Mouse (Mus musculus): ENCODE results near the gene Mrpl33. TPM values are rescaled to one million over a fixed set of nuclear protein-coding genes. Genes with fewer than 3 reads are reported as not detected.

Gene Mrpl33
- polyA plus RNA-seq, 2 experiments = 138 to 312 TPM

- WGBS = 56% methylated on average over 4 of the region's 4 CpGs
- peaks cover 7% of the 10 kb centered on the region for H3K4me1 ChIP-seq (ENCODE audit: control insufficient read depth, insufficient read depth, low read length)
- H3K4me2 ChIP-seq (replicated peaks; ENCODE audit: low read depth, low read length, severe bottlenecking) = no peak overlapping the region
- no peaks in the 10 kb centered on the region for H3K27me3 ChIP-seq (ENCODE audit: control insufficient read depth, insufficient read depth, low read length)
- H3K36me3 ChIP-seq (ENCODE audit: control insufficient read depth, insufficient read depth, low read length) = no peaks in the 10 kb centered on the region
- no peak overlapping the region for H3K4me3 ChIP-seq (replicated peaks; ENCODE audit: low read length)
- TF ChIP-seq POLR2A (IDR thresholded peaks at IDR 0.05; ENCODE audit: borderline replicate concordance, extremely low read depth, insufficient read depth, insufficient read length) = no peak
- no peak overlapping the region for H3K27ac ChIP-seq (replicated peaks; ENCODE audit: low read depth, low read length)
- DNase-seq (ENCODE audit: low spot score) (no peak), ATAC-seq (ENCODE audit: low FRiP score, low read depth) (no peak)
- H3K9me3 ChIP-seq (ENCODE audit: control insufficient read depth, low read length) = no peaks in the 10 kb centered on the region
- H3K9ac ChIP-seq (ENCODE audit: low read depth, low read length, severe bottlenecking) = no peak overlapping the region
These were observed 867 bp upstream of the Mrpl33 start for GRCm38 (mm10) chr5:31595868-31596267.

DNA sequence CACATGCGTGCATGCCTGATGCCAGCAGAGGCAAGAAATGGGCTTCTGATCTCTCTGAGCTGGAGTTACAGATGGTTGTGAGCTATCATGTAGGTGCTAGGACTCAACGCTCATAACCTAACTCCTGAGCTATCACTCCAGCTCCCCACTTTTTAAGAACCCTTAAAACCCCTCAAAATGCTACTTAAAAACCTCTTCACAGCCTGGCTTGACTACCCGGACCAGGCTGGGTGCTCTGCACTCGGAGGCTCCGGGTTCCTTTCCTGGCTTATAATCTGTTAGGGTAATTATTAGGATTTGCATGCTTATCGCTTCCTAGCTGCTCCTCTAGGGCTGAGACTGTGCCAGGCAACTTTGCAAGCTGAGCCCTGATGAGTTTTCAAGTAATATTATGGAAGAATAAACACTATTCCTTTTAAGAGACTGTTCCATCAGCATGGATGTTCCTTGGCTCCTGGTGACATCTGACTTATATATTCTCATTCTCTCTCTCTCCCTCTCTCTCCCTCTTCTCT lies 752 bp downstream of the Mrpl33 start:
- Histone ChIP-seq H3K9me3 (ENCODE audit: control insufficient read depth, low read length) (no peaks in the 10 kb centered on the region), H3K4me3 (replicated peaks; ENCODE audit: low read length) (no peak overlapping the region), H3K36me3 (ENCODE audit: control insufficient read depth, insufficient read depth, low read length) (no peaks in the 10 kb centered on the region), H3K4me1 (ENCODE audit: control insufficient read depth, insufficient read depth, low read length) (peaks cover 7% of the 10 kb centered on the region), H3K27ac (replicated peaks; ENCODE audit: low read depth, low read length) (no peak overlapping the region), H3K9ac (ENCODE audit: low read depth, low read length, severe bottlenecking) (no peak overlapping the region), H3K4me2 (replicated peaks; ENCODE audit: low read depth, low read length, severe bottlenecking) (no peak overlapping the region; the same call in 1 of the 2 replicates), H3K27me3 (ENCODE audit: control insufficient read depth, insufficient read depth, low read length) (no peaks in the 10 kb centered on the region)
- TF ChIP-seq POLR2A (IDR thresholded peaks at IDR 0.05; ENCODE audit: borderline replicate concordance, extremely low read depth, insufficient read depth, insufficient read length) = no peak
- ATAC-seq (ENCODE audit: low FRiP score, low read depth) (no peak), DNase-seq (ENCODE audit: low spot score) (no peak)
- WGBS = 69% methylated on average over 6 of the region's 6 CpGs

GRCm38 (mm10) chr5:31598121-31598520 lies 1.4 kb downstream of the Mrpl33 start:
- DNase-seq (ENCODE audit: low spot score) (no peak), ATAC-seq (ENCODE audit: low FRiP score, low read depth) (no peak)
- Histone ChIP-seq H3K27me3 (ENCODE audit: control insufficient read depth, insufficient read depth, low read length) (no peaks in the 10 kb centered on the region), H3K9me3 (ENCODE audit: control insufficient read depth, low read length) (no peaks in the 10 kb centered on the region), H3K4me1 (ENCODE audit: control insufficient read depth, insufficient read depth, low read length) (peaks cover 7% of the 10 kb centered on the region), H3K4me3 (replicated peaks; ENCODE audit: low read length) (no peak overlapping the region), H3K36me3 (ENCODE audit: control insufficient read depth, insufficient read depth, low read length) (no peaks in the 10 kb centered on the region), H3K4me2 (replicated peaks; ENCODE audit: low read depth, low read length, severe bottlenecking) (no peak overlapping the region), H3K9ac (ENCODE audit: low read depth, low read length, severe bottlenecking) (no peak overlapping the region), H3K27ac (replicated peaks; ENCODE audit: low read depth, low read length) (no peak overlapping the region)
- no peak for TF ChIP-seq POLR2A (IDR thresholded peaks at IDR 0.05; ENCODE audit: borderline replicate concordance, extremely low read depth, insufficient read depth, insufficient read length)
- WGBS = 81% methylated on average over 7 of the region's 7 CpGs

GRCm38 (mm10) chr5:31598579-31598978 lies 1.8 kb downstream of the Mrpl33 start:
- Histone ChIP-seq H3K4me1 (ENCODE audit: control insufficient read depth, insufficient read depth, low read length) (peaks cover 7% of the 10 kb centered on the region), H3K4me3 (replicated peaks; ENCODE audit: low read length) (no peak overlapping the region), H3K27ac (replicated peaks; ENCODE audit: low read depth, low read length) (no peak overlapping the region), H3K9me3 (ENCODE audit: control insufficient read depth, low read length) (no peaks in the 10 kb centered on the region), H3K9ac (ENCODE audit: low read depth, low read length, severe bottlenecking) (no peak overlapping the region), H3K4me2 (replicated peaks; ENCODE audit: low read depth, low read length, severe bottlenecking) (no peak overlapping the region), H3K27me3 (ENCODE audit: control insufficient read depth, insufficient read depth, low read length) (no peaks in the 10 kb centered on the region), H3K36me3 (ENCODE audit: control insufficient read depth, insufficient read depth, low read length) (no peaks in the 10 kb centered on the region)
- ATAC-seq (ENCODE audit: low FRiP score, low read depth) (no peak), DNase-seq (ENCODE audit: low spot score) (no peak)
- no peak for TF ChIP-seq POLR2A (IDR thresholded peaks at IDR 0.05; ENCODE audit: borderline replicate concordance, extremely low read depth, insufficient read depth, insufficient read length)
- 63% methylated on average over 4 of the region's 4 CpGs for WGBS

DNA sequence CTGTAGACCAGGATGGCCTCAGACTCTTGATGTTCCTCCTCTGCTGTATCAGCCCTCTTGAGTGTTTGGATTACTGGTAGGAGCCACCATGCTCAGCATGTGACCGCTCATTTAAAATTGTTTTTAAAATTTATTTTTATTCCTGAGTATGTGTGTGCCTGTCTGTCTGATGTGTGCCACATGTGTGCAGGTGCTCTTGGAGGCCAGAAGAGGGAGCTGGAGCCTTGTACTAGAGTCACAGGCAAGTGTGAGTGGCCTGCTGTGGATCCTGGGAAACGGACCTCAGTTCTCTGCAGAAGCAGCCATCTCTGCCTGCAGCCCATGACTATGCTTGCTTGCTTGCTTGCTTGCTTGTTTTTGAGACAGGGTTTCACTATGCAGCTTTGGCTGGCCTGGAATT lies 2.4 kb downstream of the Mrpl33 start:
- H3K9ac ChIP-seq (ENCODE audit: low read depth, low read length, severe bottlenecking) = no peak overlapping the region
- H3K4me1 ChIP-seq (ENCODE audit: control insufficient read depth, insufficient read depth, low read length) = peaks cover 7% of the 10 kb centered on the region
- ATAC-seq (ENCODE audit: low FRiP score, low read depth) (no peak), DNase-seq (ENCODE audit: low spot score) (no peak)
- TF ChIP-seq POLR2A (IDR thresholded peaks at IDR 0.05; ENCODE audit: borderline replicate concordance, extremely low read depth, insufficient read depth, insufficient read length) = no peak
- H3K4me2 ChIP-seq (replicated peaks; ENCODE audit: low read depth, low read length, severe bottlenecking) = no peak overlapping the region
- WGBS = 88% methylated on average over 2 of the region's 2 CpGs
- no peak overlapping the region for H3K4me3 ChIP-seq (replicated peaks; ENCODE audit: low read length)
- H3K9me3 ChIP-seq (ENCODE audit: control insufficient read depth, low read length) = no peaks in the 10 kb centered on the region
- no peaks in the 10 kb centered on the region for H3K27me3 ChIP-seq (ENCODE audit: control insufficient read depth, insufficient read depth, low read length)
- no peaks in the 10 kb centered on the region for H3K36me3 ChIP-seq (ENCODE audit: control insufficient read depth, insufficient read depth, low read length)
- no peak overlapping the region for H3K27ac ChIP-seq (replicated peaks; ENCODE audit: low read depth, low read length)
